Mouse (Mus musculus) stomach, embryonic 14.5 days (tissue): ENCODE measurements at regions not wholly inside any gene's neighbourhood (a gene's known extent, or its start where the extent isn't known, plus 50 kb on each side); places are given as distances from the start of the nearest gene placed in this dataset.

Experiments
- ATAC-seq: fragments of 200-750 bp; cut with Nextera tagmentation; 2 replicates; pipeline ENCODE4 v1.8.0; 2017; ENCODE audit warnings: low read depth, moderate TSS enrichment; ENCODE audit not compliant: insufficient number of reproducible peaks, insufficient read depth, low FRiP score
- H3K27ac ChIP-seq: fragments of 300-500 bp; sonication (generic); 2 replicates; pipeline ENCODE4 v1.5.1; 2014; ENCODE audit warnings: mild to moderate bottlenecking, low read length, moderate library complexity, mixed read lengths
- H3K27me3 ChIP-seq: fragments of 300-500 bp; sonication (generic); 2 replicates; pipeline ENCODE4 v1.6.1; 2014; ENCODE audit warnings: low read length, control low read depth, mixed read lengths; ENCODE audit not compliant: control insufficient read depth, insufficient read depth
- H3K36me3 ChIP-seq: fragments of 300-500 bp; sonication (generic); 2 replicates; pipeline ENCODE4 v1.6.1; 2014; ENCODE audit warnings: mild to moderate bottlenecking, control low read depth, low read length, moderate library complexity, mixed read lengths; ENCODE audit not compliant: control insufficient read depth, insufficient read depth
- H3K4me1 ChIP-seq: fragments of 300-500 bp; sonication (generic); 2 replicates; pipeline ENCODE4 v1.6.1; 2014; ENCODE audit warnings: low read length, control low read depth, mixed read lengths; ENCODE audit not compliant: control insufficient read depth, insufficient read depth
- H3K4me2 ChIP-seq: fragments of 300-500 bp; sonication (generic); replicated peaks from 2 replicates; pipeline ENCODE4 v1.6.1; 2014; ENCODE audit warnings: low read depth, low read length, control low read depth
- H3K4me3 ChIP-seq: fragments of 300-500 bp; sonication (generic); 2 replicates; pipeline ENCODE4 v1.5.1; 2014; ENCODE audit warnings: low read depth, low read length, control low read depth
- H3K9ac ChIP-seq: fragments of 300-500 bp; sonication (generic); replicated peaks from 2 replicates; pipeline ENCODE4 v1.6.1; 2014; ENCODE audit warnings: low read depth, mild to moderate bottlenecking, control low read depth, low read length, moderate library complexity, mixed read lengths
- H3K9me3 ChIP-seq: fragments of 300-500 bp; sonication (generic); 2 replicates; pipeline ENCODE4 v1.6.1; 2016; ENCODE audit warnings: low read depth, low read length, control low read depth; ENCODE audit not compliant: control insufficient read depth
- WGBS: fragments of 180-500 bp; shearing (Covaris S2); extraction: QIAGEN DNeasy Blood & Tissue Kit; methylation state at CpG from one replicate; pipeline ENCODE4 v1.1.7; 2014; 5-methylcytosine and 5-hydroxymethylcytosine counted together

DNA sequence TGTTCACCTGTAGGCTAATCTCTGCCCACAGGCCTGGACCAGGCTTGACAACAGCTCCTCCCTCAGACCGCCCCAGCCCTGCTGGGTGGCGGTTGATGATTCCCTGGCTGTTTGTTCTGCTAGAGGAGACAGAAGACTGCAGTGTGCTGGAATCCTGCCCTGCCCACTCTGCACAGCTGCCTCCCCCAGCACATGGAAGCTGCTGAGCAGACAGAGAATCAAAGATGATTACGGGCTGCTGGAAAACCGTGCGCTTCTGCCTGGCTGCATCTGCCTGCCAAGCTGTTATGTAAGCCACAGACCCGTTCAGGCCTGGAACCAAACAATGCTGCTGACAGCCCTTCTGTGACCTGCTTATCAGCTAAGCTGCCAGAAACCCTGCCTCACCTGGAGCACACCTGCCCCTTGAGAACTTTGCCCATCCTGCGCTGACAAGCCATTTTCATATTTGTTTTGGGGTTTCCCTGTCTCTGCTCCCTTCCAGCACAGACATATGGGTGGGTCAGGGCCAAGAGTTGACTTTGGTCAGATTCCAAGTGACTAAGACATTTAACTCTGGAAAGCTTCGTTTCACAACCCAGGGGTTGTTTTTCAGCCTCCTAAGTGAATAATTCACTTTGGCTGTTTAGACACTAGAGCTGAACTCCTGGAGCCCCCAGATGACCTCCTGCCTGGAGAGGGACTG lies 50.7 kb upstream of the Zfp648 start:
- H3K4me1 ChIP-seq: peaks cover 10% of the 10 kb centered on the region
- no peak overlapping the region; the same call in 1 of the 2 replicates for H3K4me2 ChIP-seq
- H3K27me3 ChIP-seq: no peaks in the 10 kb centered on the region
- H3K27ac ChIP-seq: peak overlapping the region; percentile 62; the same call in 1 of the 2 replicates
- 16% methylated on average over 8 of the region's 8 CpGs for WGBS
- no peaks in the 10 kb centered on the region for H3K9me3 ChIP-seq
- peak; percentile 85 for ATAC-seq
- no peaks in the 10 kb centered on the region for H3K36me3 ChIP-seq
- H3K9ac ChIP-seq: no peak overlapping the region
- no peak overlapping the region for H3K4me3 ChIP-seq
